Mouse (Mus musculus) megakaryocyte, adult 5-6 weeks (primary cell): ENCODE measurements around the gene Tmem44. TPM values are rescaled to one million over a fixed set of nuclear protein-coding genes. Genes with fewer than 3 reads are reported as not detected.

ENCODE experiments used
- ATAC-seq: 2 replicates; pipeline ENCODE4 v1.8.0; 2016; ENCODE audit warnings: mild to moderate bottlenecking, inconsistent platforms; ENCODE audit not compliant: poor library complexity, severe bottlenecking
- total RNA-seq, 2 experiments: library from RNA; stranded (forward) in 1 of 2; stranded (reverse) in 1 of 2; fragments of 153-499, 151-499 nt in 1 of 2; fragments of 221-1000, 200-1000 nt in 1 of 2; gene quantifications; 2 replicates each; pipeline versions ENCODE4 v1.2.3 to v1.2.4; 2015 to 2017

The Tmem44 gene
- total RNA-seq, 2 experiments from 2014 or later, result 0.04 TPM; not detected in 1

DNA sequence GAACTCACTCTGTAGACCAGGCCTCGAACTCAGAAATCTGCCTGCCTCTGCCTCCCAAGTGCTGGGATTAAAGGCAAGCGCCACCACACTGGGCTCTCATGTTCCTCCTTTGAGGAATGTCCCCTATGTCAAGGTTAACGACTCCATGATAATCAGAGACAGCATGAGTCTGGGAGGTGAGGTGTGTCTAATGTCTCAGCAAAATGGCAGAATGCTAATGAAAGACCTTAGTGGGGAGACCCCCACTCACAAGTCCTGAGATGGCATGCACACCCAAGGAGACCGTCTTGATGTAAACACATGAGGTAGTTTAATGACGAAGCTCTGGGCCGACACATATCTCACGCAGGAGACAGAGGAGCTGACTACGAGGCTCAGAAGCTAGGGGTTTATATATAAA is 3.5 kb upstream of the Tmem44 start:
- no peak for ATAC-seq

DNA sequence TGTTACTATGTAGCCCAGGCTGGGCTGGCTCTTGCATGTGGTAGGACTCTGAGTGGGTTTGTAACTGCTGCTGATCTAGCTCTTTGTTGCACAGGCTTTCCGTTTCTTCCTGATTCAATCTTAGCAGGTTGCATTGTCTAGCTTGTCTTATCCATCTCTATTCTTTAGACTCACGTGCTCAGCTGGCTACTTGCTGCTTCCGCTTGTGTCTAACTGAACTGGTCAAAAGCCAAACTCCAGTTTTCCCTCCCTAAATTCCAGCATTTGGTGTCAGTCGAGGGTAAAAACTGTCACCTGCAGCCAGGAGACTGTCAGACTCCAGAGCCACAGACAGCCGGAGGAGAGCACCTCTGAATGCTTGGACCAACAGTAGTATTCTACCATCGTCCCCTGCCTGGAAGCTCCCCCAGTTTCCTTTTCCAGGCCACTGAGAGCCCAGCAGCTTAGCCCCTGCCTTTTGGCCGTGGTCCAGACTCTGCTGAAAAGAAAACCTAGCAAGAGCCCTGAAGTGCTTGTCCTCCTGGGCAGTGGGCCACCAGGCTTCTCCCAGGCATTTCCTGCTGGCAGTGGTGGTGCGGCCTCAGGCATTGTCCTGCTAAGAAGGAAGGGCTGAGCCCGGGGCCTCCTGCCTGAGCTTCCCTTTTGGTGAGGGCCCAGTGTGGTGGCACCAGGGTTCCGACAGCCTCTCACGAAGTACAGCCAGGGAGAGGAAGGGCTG is 2.1 kb upstream of the Tmem44 start:
- ATAC-seq, result peak; percentile 2; the same call in 1 of the 2 replicates

DNA sequence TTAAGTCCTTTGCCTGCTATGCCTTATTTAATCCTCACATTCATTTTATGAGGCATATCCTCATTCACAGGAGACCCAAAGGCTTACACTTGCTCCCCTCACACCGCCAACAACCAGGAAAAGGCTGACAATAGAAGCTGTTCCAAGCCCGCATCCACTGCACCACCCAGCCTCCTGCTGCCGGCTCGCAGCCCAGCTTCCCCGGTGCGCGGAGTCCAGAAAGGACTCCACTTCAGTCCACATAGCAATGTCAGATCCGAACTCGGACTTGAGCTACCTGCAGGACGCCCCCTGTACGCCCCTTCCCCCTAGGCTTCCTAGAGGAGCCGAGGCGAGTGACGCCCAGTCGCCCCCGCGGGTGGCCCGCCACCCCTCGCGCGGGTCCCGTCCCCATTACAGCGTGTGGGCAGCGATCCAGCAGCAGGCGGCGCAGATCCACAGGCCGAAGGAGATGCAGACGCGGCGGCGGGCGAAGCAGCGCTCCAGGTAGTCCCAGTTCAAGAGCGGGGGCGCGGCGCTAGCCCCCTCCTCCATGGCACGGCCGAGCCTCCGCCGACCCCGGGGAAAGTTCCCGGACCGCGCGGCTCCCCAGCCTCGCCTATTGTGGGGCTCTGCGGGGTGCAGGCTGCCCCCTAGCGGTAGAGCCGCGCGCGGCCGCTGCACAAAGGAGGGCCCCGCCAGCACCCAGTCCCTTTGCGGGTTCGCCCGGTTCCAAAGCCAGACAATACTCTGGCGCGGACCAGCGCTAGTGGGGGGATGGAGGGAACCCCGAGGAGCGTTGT is 485 bp downstream of the Tmem44 start:
- ATAC-seq, result peak; percentile 92

DNA sequence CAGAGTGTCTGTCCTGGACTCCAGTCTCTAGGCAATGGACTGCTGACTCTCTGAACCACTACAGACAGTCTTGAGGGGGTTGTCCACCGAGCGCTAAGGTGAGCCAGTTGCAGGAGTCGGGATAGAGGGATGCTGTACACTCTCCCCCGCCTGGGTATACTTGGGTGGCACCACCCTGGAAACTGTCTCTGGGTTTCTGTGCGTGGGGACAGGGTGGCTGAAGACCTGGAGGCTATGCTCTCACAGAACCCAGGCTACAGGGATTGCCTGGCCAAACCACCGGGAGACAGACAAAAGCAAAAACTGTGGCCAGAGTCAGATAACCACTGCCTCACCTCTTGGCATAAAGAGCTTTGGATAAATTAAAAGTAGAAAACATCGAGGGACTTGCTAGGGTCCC is 1.1 kb downstream of the Tmem44 start:
- ATAC-seq, result no peak

DNA sequence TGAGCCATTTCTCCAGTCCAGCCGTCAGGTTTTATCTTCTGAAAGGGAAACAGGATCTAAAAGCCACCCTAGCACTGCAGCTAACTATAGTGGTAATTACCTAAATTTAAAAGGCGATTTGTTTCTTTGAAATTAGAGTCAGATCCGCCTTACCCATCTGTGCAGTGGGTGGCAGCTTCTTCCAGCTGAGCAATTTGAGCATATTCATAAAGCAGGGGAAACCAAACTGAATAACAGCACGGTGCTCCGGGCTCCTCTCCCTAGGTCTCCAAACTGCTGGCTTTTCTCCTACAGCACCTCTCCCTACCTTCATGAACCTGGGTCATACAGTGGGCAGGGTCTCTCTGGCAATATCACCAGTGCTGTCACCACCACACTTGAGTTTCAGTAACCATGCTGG is 2.4 kb downstream of the Tmem44 start:
- ATAC-seq, result no peak

DNA sequence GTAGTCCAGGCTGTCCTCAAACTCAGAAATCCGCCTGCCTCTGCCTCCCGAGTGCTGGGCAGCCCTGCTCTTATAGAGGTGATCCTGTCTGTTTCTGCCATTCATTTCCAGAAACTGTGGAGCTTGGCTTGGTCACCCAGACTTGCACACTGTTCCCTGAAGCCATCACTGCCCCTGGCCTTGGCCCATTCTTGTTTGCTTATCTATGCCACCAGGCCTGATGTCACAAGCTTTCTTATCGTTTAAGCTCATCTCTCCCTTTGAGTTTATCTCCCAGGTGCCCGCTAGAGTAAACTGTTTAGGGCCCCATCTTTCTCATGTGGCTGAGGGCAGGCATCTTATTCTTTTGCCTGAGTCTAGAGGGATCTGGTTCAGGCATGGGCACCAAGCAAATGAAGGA is 5.9 kb downstream of the Tmem44 start:
- peak; percentile 30; the same call in 1 of the 2 replicates for ATAC-seq

DNA sequence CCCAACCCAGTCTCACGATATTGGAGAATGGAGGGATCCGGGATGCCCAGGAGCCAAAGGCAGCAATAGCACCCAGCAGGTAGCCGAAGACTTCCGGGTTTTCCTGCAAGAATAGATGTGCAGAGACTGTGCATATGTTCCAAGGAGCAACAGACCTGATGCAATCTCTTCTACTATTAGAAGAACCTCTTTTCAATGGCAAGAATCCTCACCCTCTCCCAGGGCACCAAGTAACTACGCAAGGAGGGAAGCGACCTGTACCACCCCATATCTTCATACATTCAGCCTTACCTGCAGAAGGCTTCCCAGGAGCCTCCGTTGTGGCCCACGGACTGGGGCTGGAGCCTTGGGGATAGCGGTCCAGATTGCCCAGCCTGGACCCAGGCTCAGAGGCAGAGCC is 7.3 kb downstream of the Tmem44 start:
- no peak for ATAC-seq

DNA sequence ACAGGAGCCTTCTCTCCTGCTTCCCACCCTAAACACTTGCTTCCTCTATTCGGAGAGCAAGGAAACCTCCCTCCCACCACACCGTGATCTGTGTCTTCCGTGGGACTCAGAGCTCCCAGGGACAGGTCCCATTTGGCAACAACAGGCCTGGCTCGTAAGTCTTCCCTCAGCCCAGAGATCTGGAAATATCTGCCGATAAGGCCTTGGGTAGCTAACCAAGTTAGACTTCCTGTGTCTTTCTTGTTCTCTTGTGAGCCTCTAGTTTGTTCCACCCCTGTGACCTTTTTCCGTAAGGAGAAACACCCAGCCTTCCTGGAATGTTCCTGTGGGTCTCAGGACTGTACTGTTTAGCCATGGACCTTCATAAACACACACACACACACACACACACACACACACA is 7.8 kb downstream of the Tmem44 start:
- no peak for ATAC-seq

DNA sequence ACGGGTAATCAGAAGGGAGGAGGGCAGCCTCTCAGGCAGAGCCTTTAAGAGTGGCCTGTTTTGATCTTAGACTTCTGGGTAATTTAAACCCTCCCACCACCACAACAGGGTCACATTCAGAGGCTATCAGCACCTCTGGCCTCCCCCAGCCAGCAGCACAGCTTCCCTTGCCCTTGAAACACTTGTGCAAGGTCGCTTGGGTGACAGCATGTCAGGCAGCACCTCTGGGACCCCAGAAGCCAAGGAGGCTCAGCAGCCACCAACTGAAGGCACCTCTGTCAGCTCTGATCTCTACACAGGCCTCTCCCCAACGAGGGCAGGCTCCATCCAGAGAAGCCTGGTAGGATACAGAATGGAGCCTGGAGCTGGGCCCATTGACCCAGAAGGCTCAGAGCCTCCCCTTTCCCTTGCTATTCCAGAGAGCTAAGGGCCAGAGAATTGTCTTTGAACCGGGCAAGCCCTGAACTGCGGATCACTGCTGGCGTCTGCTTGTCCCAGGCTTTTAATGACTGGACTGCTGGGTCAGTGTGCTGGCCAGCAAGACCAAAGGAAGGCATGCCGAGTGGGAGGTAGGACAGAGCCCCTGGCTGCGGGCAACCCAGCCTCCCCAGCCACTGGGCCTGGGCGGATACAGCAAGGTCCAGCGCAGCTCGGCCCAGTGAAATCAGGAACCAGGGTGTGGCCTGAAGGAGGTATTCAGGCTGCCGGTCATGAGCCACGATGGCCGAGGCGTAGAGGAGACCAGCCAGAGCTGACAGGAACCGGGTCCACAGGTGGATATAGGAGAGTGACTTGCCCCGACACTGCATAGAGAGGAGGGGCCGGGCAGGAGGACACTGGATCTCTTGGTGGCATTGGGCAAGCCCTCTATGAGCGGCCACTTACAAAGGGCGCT is 10.3 kb downstream of the Tmem44 start:
- no peak for ATAC-seq

DNA sequence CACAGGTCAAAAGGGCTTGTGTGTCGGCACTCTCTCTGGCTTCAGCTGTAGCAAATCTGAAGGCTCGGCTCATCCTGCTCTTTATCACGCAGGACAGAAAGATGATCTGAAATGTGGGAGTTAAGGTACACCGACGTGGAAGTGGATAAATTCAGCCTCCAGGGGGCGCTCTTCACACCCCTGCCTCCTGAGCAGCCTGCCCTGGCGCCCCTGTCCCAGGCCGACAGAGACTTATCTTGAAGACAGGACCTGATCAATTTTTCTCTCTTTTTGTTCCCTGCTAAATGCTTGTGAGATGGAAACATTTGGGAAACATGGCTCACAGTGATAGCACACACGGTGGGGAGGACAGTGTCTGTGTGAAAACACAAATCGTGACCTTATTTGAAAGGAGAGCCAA is 11.2 kb downstream of the Tmem44 start:
- ATAC-seq, result peak; percentile 60

DNA sequence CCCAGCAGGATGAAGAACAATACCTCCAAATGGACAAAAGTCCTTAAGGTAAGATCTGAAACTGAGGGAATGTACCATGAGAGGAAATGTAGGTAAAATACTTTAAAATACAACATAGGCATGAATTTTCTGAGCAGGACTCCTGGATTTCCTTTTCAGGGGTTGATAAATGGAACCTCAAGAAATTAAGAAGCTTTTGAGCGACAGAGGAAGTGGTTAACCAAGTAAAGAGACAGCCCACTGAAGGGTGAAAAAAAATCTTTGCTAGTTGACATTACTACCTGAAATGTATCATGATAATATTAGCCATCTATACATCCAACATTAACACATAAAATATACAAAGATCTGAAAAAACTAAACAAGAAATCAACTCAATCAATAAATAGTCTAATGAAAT is 15.6 kb downstream of the Tmem44 start:
- ATAC-seq, result no peak

DNA sequence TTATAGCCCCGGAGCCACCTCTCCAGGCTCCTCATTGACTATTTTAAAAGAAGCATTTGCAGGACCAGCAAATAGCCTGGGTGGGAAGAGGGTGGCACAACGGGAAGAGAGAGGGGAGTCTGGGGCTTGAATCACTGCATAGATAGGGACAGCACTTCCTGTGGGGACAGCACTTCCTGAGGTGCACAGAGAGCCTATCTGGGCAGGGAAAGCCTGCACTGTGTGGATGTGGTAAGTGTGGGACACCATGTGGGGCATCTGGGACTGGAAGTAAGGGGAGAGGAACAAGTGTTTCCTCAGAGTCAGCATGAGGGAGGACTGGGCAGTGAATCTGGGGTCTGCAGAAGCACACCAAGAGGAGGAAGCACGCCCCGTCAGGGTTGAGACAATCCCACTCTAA is 17.1 kb downstream of the Tmem44 start:
- ATAC-seq, result peak; percentile 55

DNA sequence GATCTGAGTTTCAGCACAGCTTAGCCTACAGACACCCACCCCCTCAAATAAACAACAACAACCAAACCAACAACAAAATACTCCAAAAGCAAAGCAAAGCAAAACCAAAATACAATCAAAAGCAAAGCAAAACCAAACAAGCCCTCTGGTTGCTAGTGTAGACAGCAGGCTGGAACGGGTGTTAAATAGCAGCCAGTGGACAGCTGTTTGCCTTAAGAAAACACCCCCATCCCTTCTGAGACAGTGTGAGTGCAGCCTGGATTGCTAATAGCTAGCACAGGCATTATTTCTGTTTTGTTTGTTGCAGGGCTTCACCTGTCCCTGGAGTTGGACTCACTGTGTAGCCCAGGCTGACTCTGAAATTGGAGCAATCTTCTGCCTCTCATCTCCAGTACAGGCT is 17.7 kb downstream of the Tmem44 start:
- no peak for ATAC-seq

DNA sequence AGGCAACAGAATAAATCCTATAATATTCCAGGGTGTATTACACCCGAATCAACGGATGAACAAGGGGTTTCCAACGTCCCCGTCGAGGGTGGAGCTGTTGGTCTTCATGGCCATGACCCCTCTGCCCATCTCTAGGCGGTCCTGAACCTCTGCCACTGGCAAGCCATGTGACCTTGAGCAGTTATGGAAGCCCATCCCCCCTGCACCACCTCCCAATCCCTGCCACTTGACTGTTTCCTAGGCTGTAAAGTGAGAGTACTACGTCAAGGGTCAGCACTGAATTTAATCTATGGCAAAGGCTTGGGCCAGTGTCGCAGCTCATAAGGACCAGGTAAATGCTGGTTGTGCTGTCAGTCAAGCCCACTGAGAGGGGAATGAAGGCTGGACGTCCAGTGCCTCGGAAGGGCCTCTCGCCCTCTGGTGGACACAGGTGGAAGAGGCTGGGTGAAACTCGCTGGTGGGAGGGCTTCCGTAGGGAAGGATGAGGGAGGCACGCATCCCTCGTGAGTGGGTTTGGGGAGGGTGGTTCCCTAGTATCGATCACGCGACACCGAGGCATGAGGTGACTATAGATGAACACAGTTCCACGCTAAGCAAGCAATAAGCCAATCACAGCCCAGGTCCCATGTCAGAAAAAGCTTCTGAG is 18.8 kb downstream of the Tmem44 start:
- ATAC-seq, result peak; percentile 63

DNA sequence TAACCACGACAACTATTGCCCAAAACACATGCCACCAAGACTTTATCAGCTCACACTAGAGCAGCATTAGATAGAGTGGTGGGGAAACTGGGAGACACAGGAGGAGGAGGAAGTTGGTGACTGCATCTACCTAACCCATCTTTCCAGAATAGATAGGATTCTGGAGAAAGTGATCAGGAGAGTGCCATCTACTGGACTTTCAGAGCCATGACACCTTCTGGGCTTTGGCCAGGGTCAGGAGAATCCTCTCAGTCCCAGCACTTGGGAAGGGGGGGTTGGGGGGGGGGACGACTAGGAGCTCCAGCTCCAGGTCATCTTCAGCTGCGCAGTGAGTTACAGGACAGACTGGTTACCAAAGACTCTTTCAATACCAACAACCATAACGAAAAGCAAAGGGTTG is 19.8 kb downstream of the Tmem44 start:
- 0 out of 2 replicates have a peak, but pooled peaks have one; percentile 37 for ATAC-seq

DNA sequence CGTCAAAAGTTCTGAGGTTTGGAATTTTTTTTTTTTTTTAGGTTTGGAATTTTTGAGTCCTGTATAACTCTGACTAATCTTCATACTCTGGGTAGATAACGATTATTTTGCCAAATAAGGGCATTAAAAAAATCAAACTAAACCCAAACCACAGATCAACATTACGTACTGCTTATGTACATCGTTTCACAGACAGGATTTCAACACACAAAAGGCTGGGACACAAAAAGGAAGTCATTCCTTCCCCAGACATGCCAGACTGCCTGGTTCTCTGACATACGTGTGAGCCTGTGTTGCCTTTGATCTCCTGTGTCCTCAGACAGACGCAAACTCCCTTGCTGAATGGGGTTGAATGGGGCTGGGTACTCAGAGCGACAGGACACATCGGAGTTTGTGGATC is 22.3 kb downstream of the Tmem44 start:
- no peak for ATAC-seq

DNA sequence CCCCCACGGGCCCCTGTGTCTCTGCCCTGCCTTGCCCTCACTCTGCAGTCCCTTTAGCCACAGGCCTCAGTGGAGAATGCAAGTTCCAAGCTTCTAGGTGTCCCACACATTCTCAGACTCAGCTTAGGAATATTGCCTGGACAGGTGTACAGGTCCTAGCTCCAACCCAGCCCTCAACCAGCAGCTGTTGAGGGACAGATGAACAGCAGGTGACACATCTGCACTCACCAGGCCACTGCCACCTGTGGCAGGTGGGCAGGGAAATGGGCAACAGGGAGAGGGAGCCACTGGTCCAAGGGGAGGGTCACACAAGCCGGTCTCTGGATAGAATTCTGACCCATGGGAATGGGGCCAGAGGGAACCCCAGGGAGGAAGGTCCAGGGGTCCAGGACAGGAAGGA is 22.8 kb downstream of the Tmem44 start:
- ATAC-seq, result no peak

DNA sequence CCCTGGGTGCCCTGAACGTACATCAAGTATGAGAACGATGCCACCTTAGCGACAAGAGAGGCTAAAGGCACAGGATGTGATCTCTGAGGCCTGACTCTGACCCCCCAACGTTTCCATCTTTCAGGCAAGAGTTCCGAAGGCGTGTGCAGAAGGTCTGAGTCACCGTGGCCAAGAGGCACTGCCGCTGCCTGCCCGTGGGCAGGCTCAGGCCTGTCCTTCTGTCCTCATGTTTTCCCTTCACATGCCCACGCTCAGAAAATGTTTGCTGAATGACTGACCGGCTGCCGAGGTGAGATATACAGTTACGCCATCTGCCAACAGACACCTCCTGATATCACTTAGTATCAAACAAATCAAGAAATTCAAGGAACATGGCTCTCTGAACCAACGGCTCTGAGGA is 24.9 kb downstream of the Tmem44 start:
- ATAC-seq, result no peak

DNA sequence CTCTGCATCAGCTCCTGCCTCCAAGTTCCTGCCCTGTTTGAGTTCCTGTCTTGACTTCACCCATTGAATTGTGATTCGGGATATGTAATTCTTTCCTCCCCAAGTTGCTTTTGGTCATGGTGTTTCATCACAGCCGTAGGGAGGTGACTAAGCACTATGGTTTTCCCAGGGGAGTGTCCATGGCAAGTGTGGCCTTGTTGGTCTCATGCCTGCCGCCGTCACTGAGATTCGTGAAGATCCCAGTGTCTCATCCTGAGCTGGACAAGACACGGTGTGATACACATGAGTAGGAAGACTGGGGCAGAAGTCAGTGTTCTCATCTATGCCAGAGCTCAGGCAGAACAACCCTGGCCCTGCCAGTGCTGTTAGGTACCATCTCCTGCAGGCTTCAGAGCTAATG is 26.2 kb downstream of the Tmem44 start:
- ATAC-seq, result no peak

DNA sequence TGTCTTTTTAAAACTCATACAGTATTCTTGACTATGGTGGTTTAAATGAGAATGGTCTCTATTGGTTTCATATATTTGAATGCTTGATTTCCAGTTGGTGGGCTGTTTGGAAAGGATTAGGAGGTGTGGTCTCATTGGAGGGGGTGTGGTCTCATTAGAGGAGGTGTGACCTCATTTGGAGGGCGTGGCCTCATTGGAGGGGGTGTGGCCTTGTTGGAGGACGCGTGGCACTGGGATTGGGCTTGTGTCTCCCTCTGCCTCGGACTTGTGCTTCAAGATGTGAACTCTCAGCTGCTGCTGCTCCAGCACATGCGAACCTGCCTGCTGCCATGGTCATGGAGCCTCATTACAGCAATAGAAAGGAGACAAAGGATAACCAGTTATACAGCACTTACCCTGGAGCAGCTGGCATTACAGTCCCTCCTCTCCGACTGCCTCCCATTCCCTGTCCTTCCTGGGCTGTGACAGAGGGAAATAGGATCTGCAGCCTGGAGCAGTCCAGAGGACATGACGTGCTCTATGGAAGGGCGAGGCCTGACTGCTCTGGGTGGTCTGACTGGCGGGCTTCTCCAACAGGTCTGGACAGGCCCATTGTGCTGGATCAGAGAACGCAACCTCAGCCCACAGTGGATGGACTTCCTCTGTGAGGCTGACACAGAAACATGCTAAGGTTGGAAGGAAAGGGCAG is 28.2 kb downstream of the Tmem44 start:
- no peak for ATAC-seq
